Mouse (Mus musculus): Measurements from ENCODE around the gene Adipor2. TPM values are rescaled to one million over a fixed set of nuclear protein-coding genes. Genes with fewer than 3 reads are reported as not detected.

The Adipor2 gene
- total RNA-seq, 4 experiments from 2014 or later: 81.4 to 148 (median 128) TPM

GRCm38 (mm10) chr6:119310176-119310575 lies 107.3 kb downstream of the Adipor2 start:
- DNase-seq: no peak

GRCm38 (mm10) chr6:119307867-119308413 lies 109.6 kb downstream of the Adipor2 start:
- DNase-seq: no peak

GRCm38 (mm10) chr6:119303331-119303730 lies 114.2 kb downstream of the Adipor2 start:
- DNase-seq: no peak

Other genes with a start within 250 kb of the Adipor2 start
- gene Dcp1b, start 242.5 kb downstream of the Adipor2 start, total RNA-seq (2022): 10 to 100 TPM; 12.6 to 26.1 (median 20.7) TPM
- gene Cacna1c, start 221.3 kb downstream of the Adipor2 start, total RNA-seq (2022): 100 to 1,000 TPM in 3 of 4 experiments, 10 to 100 TPM in 1; 97.1 to 218 (median 127) TPM
- gene Cacna2d4, start 181.2 kb downstream of the Adipor2 start, total RNA-seq (2022): under 1 TPM in 3 of 4 experiments, not detected in 1; 0.24 to 0.62 (median 0.24) TPM
- under 1 TPM in 3 of 4 experiments, not detected in 1; 0.17 to 0.34 (median 0.24) TPM for gene Lrtm2, start 86.9 kb downstream of the Adipor2 start, total RNA-seq (2022)
- gene Fbxl14, start 62.0 kb upstream of the Adipor2 start, total RNA-seq (2022): 10 to 100 TPM; 35.2 to 38.8 (median 36.3) TPM
- gene Wnt5b, start 126.6 kb upstream of the Adipor2 start, total RNA-seq (2022): 1 to 10 TPM; 1.7 to 4.7 (median 3.5) TPM